Mouse (Mus musculus) olfactory bulb, adult 2 months (tissue): Measurements from ENCODE around the gene 1110008L16Rik.

ENCODE experiments used
- CTCF ChIP-seq: fragments of 200-500 bp; IDR thresholded peaks from 2 replicates; pipeline ENCODE4 v1.5.1; 2012; ENCODE audit warnings: low read depth, mild to moderate bottlenecking, low read length, moderate library complexity; ENCODE audit not compliant: insufficient read depth
- POLR2A ChIP-seq: fragments of 200-500 bp; IDR thresholded peaks from 2 replicates; pipeline ENCODE4 v1.6.1; 2012; ENCODE audit warnings: mild to moderate bottlenecking, low read depth, low read length, moderate library complexity; ENCODE audit not compliant: insufficient read depth

- no peak for TF ChIP-seq CTCF
- no peak for TF ChIP-seq POLR2A
These were observed 57.9 kb downstream of the 1110008L16Rik start for GRCm38 (mm10) chr12:55357303-55357702.
